Mouse (Mus musculus) stomach, adult 2 months (tissue): Measurements from ENCODE around the gene Fam241b. TPM values are rescaled to one million over a fixed set of nuclear protein-coding genes. Genes with fewer than 3 reads are reported as not detected.

Experiments used
- polyA plus RNA-seq: library from polyadenylated mRNA; depleted of rRNA; stranded (reverse); fragments of >200 nt; gene quantifications from 2 replicates; pipeline ENCODE4 v1.2.3, GENCODE M21; 2012; rRNA removed

The Fam241b gene
- 6.3 and 6.7 TPM in 2 replicates for polyA plus RNA-seq

DNA sequence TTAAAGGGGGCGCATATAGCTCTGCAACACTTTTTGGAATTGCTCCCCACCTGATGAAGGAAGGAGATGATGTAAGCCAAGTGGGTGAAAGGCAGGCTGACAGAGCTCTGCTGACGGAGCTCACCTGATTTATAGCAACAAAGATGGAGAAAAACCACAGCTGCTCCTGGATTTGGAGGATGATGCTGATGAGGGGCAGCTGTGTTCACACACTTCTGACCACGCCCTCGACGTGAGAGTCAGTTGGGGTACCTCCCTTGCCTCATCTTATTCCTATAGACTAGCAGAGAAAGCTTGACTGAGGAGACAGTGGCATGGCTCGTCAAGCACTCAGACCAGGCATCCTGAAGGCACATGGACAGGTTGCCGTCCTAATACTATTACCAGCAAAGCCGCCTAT is at the start of gene Fam241b:
TSS of gene Fam241b (minus strand) at position 101 of the 400 bp plus-strand sequence.

DNA sequence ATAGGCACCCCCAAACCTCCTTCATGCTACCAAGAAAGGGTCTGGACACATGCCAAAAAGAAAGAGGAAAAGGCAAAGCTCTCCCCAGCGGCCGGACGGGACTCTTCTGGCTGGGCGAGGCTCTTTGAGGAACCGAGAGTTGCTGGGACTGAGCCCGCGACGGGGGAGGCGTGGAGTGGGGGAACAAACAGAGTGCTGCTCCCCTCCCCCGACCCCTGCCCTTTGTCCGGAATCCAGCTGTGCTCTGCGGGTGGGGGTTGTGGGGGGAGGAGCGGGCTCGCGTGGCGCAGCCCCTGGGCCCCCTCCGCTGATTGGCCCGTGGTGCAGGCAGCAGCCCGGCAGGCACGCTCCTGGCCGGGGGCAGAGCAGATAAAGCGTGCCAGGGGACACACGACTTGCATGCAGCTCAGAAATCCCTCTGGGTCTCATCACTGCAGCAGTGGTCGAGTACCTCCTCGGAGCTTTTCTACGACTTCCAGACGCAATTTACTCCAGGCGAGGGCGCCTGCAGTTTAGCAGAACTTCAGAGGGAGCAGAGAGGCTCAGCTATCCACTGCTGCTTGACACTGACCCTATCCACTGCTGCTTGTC is 10.9 kb downstream of the Fam241b start, which contains the start of gene Neurog3:
TSS of gene Neurog3 (plus strand) at position 400 of the 591 bp plus-strand sequence.

Other genes with a start within 250 kb of the Fam241b start
- gene Col13a1, start 164.8 kb downstream of the Fam241b start, polyA plus RNA-seq, result 0.86 and 0.90 TPM in 2 replicates
- gene Neurog3, start 10.8 kb downstream of the Fam241b start, polyA plus RNA-seq, result 0.22 and 0.41 TPM in 2 replicates
- 206 and 220 TPM in 2 replicates for gene Tspan15, start 87.3 kb upstream of the Fam241b start, polyA plus RNA-seq
- gene Tacr2, start 108.5 kb upstream of the Fam241b start, polyA plus RNA-seq, result 10.9 and 18.5 TPM in 2 replicates
- gene Hk1, start 236.0 kb upstream of the Fam241b start, polyA plus RNA-seq, result 44.0 and 48.6 TPM in 2 replicates